Mouse (Mus musculus) CD8-positive naive resting alpha-beta T cell, adult 2 months (primary cell): ENCODE data around the gene Strc.
"Not testable (repeated sequence)": the region's sequence is repeated elsewhere in the genome, so short reads cannot be mapped to it uniquely, and the experiment has no call there.

Experiments used
- DNase-seq, 2 experiments: peaks; one replicate each; pipeline ENCODE4 v3.0.0; 2022; ENCODE audit warnings: low read depth in 2 of 2, low spot score in 2 of 2

The Strc gene

GRCm38 (mm10) chr2:121386961-121387575 lies at the start of gene Strc:
TSS of gene Strc (minus strand) at chr2:121387168.
- DNase-seq, result not testable (repeated sequence)

- DNase-seq, result peak in 1 of 2 experiments; percentile 41
Measured at GRCm38 (mm10) chr2:121434854-121435253, 47.9 kb upstream of the Strc start.

GRCm38 (mm10) chr2:121425890-121426289 lies 38.9 kb upstream of the Strc start:
- no peak for DNase-seq

DNA sequence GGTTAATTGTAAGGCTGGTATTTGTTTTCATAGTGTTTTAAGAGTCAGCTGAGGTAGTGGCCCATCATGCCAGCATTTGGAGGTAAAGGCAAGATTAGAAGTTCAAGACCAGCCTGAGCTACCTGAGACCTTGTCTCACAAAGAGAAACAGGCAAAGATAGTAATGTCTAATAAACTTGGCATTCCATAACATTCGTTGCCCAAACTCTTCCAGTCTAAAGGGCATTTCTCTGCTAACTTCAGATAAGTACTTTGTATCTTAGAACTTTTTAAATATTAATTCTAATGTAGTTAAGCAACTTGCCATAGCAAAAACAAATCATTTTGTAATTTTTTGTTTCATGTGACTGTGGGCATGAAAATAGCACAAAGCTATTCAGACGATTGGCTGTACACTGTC lies 36.2 kb upstream of the Strc start:
- no peak for DNase-seq

GRCm38 (mm10) chr2:121418476-121418875 lies 31.5 kb upstream of the Strc start:
- DNase-seq, result no peak

GRCm38 (mm10) chr2:121416356-121416755 lies 29.4 kb upstream of the Strc start:
- no peak for DNase-seq

GRCm38 (mm10) chr2:121415591-121415990 lies 28.6 kb upstream of the Strc start:
- DNase-seq, result no peak

DNA sequence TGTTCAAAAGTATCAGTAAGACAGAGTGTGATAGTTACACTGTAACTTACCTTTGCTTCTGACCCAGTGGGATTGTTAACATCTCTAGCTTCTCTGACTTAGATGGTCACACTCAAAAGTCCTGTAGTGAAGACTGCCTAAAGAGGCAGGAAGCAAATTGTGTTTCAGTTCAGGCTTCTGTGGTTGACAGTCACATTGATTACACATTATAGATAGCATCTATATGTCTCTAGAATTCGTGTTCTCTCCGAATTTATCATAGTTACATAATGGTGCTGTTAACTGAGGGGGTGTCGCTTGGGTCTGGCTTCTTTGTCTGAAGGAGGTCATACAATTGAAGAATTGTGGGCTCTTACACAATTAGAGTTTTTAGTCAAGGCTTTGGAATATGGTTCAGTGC lies 28.1 kb upstream of the Strc start:
- no peak for DNase-seq

DNA sequence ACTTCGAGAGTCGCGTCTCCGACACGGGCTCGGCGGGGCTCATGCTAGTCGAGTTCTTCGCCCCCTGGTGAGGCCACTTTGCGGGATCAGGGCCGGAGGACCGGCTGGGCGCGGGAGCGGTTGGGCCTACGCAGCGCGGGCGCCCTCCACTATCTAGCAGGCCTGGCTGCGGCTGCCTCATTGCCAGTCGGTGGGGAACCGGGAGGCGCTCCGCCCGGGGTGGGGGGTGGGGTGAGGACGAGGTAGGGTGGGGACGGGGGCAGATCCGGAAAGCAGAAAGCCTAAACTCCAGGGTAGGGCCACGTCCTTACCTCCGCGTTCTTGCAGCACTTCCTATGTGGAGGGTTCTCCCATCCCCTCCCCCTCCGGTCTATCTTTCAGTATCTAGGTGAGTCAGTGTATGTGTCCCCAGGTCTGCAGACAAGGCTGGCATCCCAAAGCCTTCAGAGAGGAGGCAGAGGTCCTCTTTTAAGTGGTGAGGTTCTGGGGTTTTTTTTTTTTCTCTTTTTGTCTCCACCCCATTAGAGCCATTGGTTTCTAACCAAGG lies 27.2 kb upstream of the Strc start:
- DNase-seq, result peak; percentile 10 to 21

DNA sequence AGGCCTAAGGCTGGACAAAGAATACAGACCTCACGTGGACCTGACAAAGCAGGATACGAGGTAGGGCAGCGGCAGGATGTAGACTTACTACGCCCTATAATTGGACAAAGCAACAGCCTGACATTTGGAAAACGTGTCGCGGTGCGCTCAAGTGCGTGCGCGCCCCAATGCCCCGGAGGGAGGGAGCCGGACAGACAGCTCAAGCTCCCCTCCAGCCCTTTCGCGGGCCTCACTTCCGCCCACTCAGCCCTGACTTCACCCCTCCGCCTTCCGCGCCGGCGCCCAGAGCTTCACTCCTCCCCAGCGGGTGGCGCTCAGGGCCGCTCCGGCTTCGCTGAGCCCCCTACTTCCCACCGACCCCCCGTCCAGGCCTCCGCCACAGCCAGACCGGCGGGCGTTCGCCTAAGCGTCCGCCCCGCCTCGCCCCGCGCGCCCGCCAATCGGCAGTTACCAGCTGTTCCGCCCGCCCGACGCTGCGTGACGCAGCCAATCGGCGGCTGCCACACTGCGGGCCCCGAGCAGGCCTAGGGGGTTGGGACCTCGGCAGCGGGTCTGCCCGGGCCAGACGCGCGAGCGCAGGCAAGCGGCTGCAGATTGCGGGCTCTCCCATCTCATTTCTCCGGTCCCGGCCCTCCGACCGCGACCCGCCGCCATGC lies 26.5 kb upstream of the Strc start, which contains the start of the genes Pdia3 and Catsper2:
Gene Pdia3, plus strand, starts transcription at position 389 of the 656 bp plus-strand sequence.
Gene Catsper2, minus strand, starts transcription at position 406 of the 656 bp plus-strand sequence.
- DNase-seq, result peak; percentile 85 to 86

DNA sequence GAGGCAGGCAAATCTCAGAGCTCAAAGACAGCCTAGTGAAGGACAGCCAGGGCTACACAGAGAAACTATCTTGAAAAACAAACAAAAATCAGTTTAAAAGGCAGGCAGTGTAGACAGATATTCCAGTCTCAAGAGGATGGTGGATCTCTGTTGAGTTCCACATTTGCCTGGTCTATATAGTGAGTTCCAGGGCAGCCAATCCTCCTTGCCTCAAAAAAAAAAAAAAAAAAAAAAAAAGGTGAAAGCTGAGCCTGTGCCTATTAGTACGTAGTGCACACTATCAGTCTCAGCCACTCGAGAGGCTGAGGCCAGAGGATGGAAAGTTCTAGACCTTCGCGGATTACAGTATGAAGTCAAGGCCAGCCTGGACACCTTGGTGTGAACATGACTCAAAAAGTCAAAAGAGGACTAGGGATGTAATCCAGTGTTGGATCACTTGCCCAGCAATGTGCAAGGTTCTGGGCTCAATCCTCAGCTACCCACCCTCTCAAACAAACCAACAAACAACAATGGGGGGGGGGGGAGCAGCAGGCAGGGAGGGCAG lies 25.9 kb upstream of the Strc start:
- DNase-seq, result no peak

- DNase-seq, result peak; percentile 52 to 69
Measured at GRCm38 (mm10) chr2:121408160-121408559, 21.2 kb upstream of the Strc start.

DNA sequence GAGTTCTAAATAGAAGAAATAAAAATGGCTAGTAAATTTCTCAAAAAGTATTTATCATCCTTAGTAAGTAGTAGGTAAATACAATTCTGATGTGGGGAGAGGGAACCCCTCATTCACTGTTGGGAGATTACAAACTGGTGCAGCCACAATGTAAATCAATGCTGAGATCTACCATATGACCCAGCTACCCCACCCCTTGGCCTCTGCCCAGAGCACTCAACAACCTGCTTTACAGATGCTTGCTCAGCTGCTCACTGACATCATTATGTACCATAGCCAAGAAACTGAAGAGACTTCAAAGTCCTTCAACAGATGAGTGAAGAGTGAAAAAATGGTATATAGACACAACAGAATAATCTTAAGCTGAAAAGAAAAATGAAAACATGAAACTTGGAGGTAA lies 16.3 kb upstream of the Strc start:
- no peak for DNase-seq

DNA sequence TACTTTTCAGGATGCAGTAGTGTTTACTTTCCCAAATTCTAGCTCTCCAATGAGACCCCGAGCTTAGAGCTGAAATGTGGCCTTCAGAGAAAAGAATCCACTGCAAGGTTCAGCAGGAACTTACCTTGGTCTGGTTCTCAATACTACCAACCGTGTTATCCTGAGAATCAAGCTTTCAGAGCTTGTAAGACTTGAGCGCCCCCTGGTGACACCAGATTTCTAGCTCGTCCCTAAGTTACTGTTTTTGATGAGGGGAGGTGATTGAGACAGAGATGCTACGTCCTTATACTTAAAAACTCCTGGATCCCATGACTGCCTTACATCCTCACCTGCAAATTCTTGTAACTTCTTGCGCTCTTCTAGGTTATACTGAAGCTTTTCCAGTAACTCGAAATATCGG lies 9.7 kb upstream of the Strc start:
- DNase-seq, result peak; percentile 65 to 79

GRCm38 (mm10) chr2:121374766-121375165 lies 12.2 kb downstream of the Strc start:
- no peak for DNase-seq

GRCm38 (mm10) chr2:121372266-121372665 lies 14.7 kb downstream of the Strc start:
- no peak for DNase-seq

DNA sequence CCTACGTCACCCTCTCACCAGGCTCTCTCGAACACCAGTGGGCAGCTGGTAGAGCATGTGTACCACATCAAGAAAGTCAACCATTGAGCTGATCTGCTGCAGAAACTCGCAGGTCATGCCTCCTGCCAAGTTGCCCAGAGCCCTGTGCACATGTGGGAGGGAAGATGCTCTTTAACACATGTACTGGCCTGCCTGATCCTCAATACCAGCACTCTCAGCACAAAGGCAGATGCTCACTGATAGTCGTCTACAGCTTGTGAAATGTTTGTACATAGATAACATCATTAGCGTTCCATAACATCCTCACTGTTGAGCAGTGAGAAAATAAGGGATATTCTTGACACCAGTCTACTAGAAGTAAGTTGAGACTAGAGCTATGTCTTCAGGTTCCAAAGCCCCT lies 16.0 kb downstream of the Strc start:
- no peak for DNase-seq

DNA sequence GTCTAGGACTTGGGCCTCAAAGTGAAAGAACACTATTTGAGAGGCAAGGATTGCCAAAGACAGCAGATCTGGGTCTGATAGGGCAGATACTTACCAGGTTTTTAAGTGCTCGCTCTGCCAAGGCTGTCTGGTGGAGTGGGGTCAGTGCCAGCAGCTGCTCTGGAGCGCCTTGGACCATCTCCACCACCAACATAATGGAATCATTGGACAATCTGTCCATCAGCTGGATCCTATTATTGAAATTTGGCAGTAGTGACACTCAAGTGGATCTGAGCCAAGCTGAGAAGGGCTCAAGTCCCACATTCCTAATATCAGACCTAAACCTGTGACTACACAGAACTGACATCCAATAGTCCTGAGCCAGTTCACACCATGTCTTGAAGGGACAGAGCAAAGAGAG lies 18.1 kb downstream of the Strc start:
- no peak for DNase-seq

DNA sequence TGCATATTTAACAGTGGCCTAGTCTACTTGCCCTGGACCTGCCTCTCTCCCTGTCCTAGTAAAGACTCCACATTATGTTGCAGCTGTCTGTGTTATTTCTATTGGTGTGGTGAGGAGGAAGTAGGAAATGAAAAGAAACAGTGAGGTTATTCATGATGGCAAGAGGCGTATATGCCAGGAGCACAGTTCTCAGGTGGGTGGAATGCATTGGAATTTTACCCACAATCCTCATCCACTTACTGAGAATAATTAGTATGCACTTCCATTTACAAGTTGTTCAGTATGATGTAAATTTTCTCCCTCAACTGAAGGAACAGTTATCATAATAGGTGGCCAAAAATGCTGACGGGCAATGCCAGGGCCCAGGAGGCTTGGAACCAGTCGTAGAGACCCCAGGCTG lies 23.3 kb downstream of the Strc start:
- DNase-seq, result no peak

DNA sequence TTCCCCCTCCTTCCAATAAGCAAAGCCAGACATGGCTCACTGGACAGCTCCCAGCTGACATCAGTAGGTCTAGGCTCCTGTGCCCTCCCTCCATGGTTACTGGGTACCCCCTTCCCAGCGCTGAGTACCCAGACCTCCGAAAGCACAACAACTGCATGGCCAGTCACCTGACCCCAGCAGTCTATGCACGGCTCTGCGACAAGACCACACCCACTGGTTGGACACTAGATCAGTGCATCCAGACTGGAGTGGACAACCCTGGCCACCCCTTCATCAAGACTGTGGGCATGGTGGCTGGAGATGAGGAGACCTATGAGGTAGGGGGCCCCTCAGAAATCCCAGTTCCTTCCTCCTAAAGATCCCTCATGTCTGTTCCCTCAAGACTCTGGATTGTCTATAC lies 27.5 kb downstream of the Strc start:
- no peak for DNase-seq

GRCm38 (mm10) chr2:121358381-121358780 lies 28.6 kb downstream of the Strc start:
- peak; percentile 32 to 42 for DNase-seq

- DNase-seq, result no peak
Measured at GRCm38 (mm10) chr2:121357961-121358360, 29.0 kb downstream of the Strc start.
